Mouse (Mus musculus): Measurements from ENCODE around the gene Gp2. TPM values are rescaled to one million over a fixed set of nuclear protein-coding genes. Genes with fewer than 3 reads are reported as not detected.

The Gp2 gene
- polyA plus RNA-seq (2011; ENCODE audit: insufficient read length, low read depth, missing spikeins) = not detected in 2 replicates

DNA sequence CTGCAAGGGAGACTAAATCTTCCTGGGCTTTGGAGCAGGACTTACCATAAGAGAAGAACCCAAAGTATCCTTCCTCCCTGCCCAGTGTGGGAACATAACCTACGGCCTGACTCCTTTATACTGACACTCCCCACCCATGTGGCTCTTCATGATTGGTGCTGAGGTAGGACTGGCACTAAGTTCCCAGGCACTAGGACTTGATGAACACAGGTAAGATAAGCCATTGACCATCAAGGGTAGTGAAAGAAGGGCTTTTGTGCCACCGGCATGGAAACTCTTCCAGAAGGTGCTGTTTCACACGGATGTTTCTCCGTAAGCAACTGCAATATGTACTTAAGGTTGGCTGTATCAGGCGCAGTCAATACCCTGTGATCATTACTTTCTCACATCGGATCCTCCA, at the start of gene Gp2:
Gp2 (minus strand) TSS at position 101 of the 400 bp plus-strand sequence.
- no peaks in the 10 kb centered on the region for H3K4me1 ChIP-seq (ENCODE audit: control insufficient read depth, insufficient read depth, low read length)
- no peak within 1 kb of the TSS for H3K4me3 ChIP-seq (ENCODE audit: insufficient read depth, low read length)
- no peak for TF ChIP-seq POLR2A (IDR thresholded peaks at IDR 0.05; ENCODE audit: low read depth, low read length)
- TF ChIP-seq CTCF (IDR thresholded peaks at IDR 0.05; ENCODE audit: borderline replicate concordance, insufficient read depth, low read length) = no peak
- no peak within 1 kb of the TSS for H3K27ac ChIP-seq (ENCODE audit: insufficient read depth, low read length)

- Histone ChIP-seq H3K4me1 (ENCODE audit: control insufficient read depth, insufficient read depth, low read length) (no peaks in the 10 kb centered on the region), H3K27ac (ENCODE audit: insufficient read depth, low read length) (no peak overlapping the region), H3K4me3 (ENCODE audit: insufficient read depth, low read length) (no peak overlapping the region)
- TF ChIP-seq CTCF (IDR thresholded peaks at IDR 0.05; ENCODE audit: borderline replicate concordance, insufficient read depth, low read length) = no peak
- TF ChIP-seq POLR2A (IDR thresholded peaks at IDR 0.05; ENCODE audit: low read depth, low read length) = no peak
Observed at GRCm38 (mm10) chr7:119490041-119490780, 31.1 kb upstream of the Gp2 start.

GRCm38 (mm10) chr7:119486683-119487082, 27.6 kb upstream of the Gp2 start:
- no peak for TF ChIP-seq POLR2A (IDR thresholded peaks at IDR 0.05; ENCODE audit: low read depth, low read length)
- no peak for TF ChIP-seq CTCF (IDR thresholded peaks at IDR 0.05; ENCODE audit: borderline replicate concordance, insufficient read depth, low read length)
- H3K4me3 ChIP-seq (ENCODE audit: insufficient read depth, low read length) = no peak overlapping the region
- H3K4me1 ChIP-seq (ENCODE audit: control insufficient read depth, insufficient read depth, low read length) = no peaks in the 10 kb centered on the region
- no peak overlapping the region for H3K27ac ChIP-seq (ENCODE audit: insufficient read depth, low read length)

DNA sequence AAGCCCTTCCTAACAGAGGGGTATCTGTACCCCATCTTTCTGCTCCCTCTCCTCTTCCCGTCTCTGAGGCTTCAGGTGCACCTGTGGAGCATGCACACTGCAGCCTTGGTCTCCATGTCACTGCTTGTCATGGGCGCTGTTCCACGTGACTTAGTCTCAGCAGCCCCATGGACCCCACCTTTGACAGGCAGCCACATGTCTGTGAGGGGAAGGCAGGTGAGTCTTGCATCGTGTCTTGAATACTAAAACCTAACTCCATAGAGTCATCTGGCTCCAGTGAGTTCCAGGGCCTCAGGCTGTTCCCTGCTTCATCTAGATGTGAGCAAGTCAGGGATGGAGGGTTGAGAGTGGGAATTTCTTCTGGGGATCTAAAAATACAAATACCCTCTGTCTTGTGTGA, 25.1 kb upstream of the Gp2 start:
- Histone ChIP-seq H3K27ac (ENCODE audit: insufficient read depth, low read length) (no peak overlapping the region), H3K4me1 (ENCODE audit: control insufficient read depth, insufficient read depth, low read length) (no peaks in the 10 kb centered on the region), H3K4me3 (ENCODE audit: insufficient read depth, low read length) (no peak overlapping the region)
- TF ChIP-seq CTCF (IDR thresholded peaks at IDR 0.05; ENCODE audit: borderline replicate concordance, insufficient read depth, low read length) (no peak), POLR2A (IDR thresholded peaks at IDR 0.05; ENCODE audit: low read depth, low read length) (no peak)

- H3K27ac ChIP-seq (ENCODE audit: insufficient read depth, low read length) = no peak within 1 kb of the TSS
- H3K4me1 ChIP-seq (ENCODE audit: control insufficient read depth, insufficient read depth, low read length) = no peaks in the 10 kb centered on the region
- H3K4me3 ChIP-seq (ENCODE audit: insufficient read depth, low read length) = no peak within 1 kb of the TSS
- TF ChIP-seq POLR2A (IDR thresholded peaks at IDR 0.05; ENCODE audit: low read depth, low read length) (no peak), CTCF (IDR thresholded peaks at IDR 0.05; ENCODE audit: borderline replicate concordance, insufficient read depth, low read length) (no peak)
Observed at GRCm38 (mm10) chr7:119479256-119479655, 20.2 kb upstream of the Gp2 start, which contains the start of gene Umod. Gene Umod, minus strand, starts transcription at chr7:119479282.

DNA sequence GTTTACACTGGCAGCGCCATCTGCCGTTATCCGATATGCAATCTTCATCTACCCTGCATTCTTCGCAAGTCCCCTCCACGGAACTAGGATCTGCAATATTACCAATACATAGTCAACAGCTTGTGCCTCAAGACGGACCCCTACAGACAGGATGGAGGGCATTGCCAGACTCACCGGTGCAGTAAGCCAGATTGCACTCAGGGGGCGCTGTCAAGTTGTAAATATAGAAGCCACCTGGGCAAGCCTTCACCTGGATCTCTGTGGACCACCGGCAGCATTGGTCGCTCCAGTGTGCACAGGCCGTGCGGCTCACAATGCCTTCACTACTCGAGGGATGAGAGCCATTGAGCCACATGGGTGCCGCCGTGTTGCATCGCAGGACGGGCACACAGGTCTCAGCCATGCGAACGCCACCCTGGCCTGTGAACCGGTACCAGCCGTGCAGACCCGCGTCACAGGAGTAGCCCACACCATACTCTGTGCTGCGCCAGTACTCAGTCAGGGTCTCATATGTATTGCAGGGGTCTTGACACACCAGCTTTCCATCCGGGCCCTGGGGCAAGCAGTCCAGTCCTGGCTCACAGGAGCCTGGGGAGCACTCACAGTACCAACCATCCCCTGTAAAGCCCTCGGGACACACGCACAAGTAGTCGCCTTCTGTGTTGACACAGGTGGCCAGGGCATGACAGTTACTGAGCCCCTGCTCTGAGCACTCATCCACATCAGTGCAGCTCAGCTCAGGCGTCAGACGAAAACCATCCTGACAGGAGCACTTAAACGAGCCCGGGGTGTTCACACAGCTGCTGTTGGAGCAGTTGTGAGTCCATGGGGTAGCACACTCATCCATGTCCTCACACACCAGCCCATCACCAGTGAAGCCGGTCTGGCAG, 17.7 kb upstream of the Gp2 start:
- Histone ChIP-seq H3K4me3 (ENCODE audit: insufficient read depth, low read length) (no peak overlapping the region), H3K4me1 (ENCODE audit: control insufficient read depth, insufficient read depth, low read length) (no peaks in the 10 kb centered on the region)

GRCm38 (mm10) chr7:119454192-119454591, 4.9 kb downstream of the Gp2 start:
- H3K4me3 ChIP-seq (ENCODE audit: insufficient read depth, low read length) = no peak overlapping the region
- TF ChIP-seq CTCF (IDR thresholded peaks at IDR 0.05; ENCODE audit: borderline replicate concordance, insufficient read depth, low read length) = no peak
- TF ChIP-seq POLR2A (IDR thresholded peaks at IDR 0.05; ENCODE audit: low read depth, low read length) = no peak
- no peak overlapping the region for H3K27ac ChIP-seq (ENCODE audit: insufficient read depth, low read length)
- no peaks in the 10 kb centered on the region for H3K4me1 ChIP-seq (ENCODE audit: control insufficient read depth, insufficient read depth, low read length)

More for the DNA sequence above, 17.7 kb upstream of the Gp2 start:
- TF ChIP-seq POLR2A (IDR thresholded peaks at IDR 0.05; ENCODE audit: low read depth, low read length) = no peak
- TF ChIP-seq CTCF (IDR thresholded peaks at IDR 0.05; ENCODE audit: borderline replicate concordance, insufficient read depth, low read length) = no peak
- no peak overlapping the region for H3K27ac ChIP-seq (ENCODE audit: insufficient read depth, low read length)

DNA sequence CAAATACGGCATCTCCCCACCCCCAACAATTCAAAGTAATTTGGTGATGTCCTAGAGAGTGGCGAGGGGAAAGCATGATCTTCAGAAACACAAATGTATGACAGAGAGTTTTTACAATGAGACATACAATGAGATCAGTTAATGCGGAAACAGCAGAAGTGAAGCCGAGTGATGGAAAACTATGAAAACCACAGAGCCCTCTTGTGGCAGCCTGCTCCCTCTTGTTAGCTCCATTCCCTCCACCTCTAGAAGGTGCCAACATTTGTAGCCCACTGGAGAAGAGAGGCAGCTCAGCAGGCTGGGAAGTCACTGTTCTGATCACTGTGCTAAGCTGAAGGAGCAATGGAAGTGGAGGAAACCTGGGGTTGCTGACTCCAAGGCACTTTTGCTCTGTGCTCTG, 15.2 kb downstream of the Gp2 start:
- H3K4me1 ChIP-seq (ENCODE audit: control insufficient read depth, insufficient read depth, low read length) = no peaks in the 10 kb centered on the region
- no peak overlapping the region for H3K4me3 ChIP-seq (ENCODE audit: insufficient read depth, low read length)
- no peak overlapping the region for H3K27ac ChIP-seq (ENCODE audit: insufficient read depth, low read length)
- TF ChIP-seq POLR2A (IDR thresholded peaks at IDR 0.05; ENCODE audit: low read depth, low read length) = no peak

DNA sequence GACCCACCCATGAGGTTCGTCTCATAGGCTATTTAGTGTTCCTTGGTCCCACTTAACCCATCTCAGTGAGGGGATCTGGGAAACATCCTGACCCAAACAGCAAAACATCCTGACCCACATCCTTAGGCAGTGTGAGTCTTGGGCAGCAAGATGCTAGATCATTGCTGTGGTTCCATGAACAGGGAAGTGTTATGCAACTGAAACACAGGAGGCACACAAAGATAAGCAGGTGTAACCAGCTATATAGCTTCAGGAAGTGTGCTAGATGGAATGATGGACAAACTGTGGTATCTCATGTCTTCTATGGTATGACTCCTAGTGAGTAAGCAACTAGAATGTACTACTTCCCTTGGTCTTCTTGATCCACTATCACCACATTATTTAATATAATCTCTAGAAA, 17.1 kb downstream of the Gp2 start:
- H3K4me1 ChIP-seq (ENCODE audit: control insufficient read depth, insufficient read depth, low read length) = no peaks in the 10 kb centered on the region
- H3K4me3 ChIP-seq (ENCODE audit: insufficient read depth, low read length) = no peak overlapping the region
- TF ChIP-seq CTCF (IDR thresholded peaks at IDR 0.05; ENCODE audit: borderline replicate concordance, insufficient read depth, low read length) (no peak), POLR2A (IDR thresholded peaks at IDR 0.05; ENCODE audit: low read depth, low read length) (no peak)
- H3K27ac ChIP-seq (ENCODE audit: insufficient read depth, low read length) = no peak overlapping the region

- H3K27ac ChIP-seq (ENCODE audit: insufficient read depth, low read length) = no peak overlapping the region
- H3K4me1 ChIP-seq (ENCODE audit: control insufficient read depth, insufficient read depth, low read length) = no peaks in the 10 kb centered on the region
- H3K4me3 ChIP-seq (ENCODE audit: insufficient read depth, low read length) = no peak overlapping the region
- TF ChIP-seq CTCF (IDR thresholded peaks at IDR 0.05; ENCODE audit: borderline replicate concordance, insufficient read depth, low read length) (no peak), POLR2A (IDR thresholded peaks at IDR 0.05; ENCODE audit: low read depth, low read length) (no peak)
Observed at GRCm38 (mm10) chr7:119427180-119427616, 31.9 kb downstream of the Gp2 start.

All from embryonic fibroblast, embryonic 13.5 days (primary cell).